Mouse (Mus musculus): Measurements from ENCODE around the gene Gm49673. TPM values are rescaled to one million over a fixed set of nuclear protein-coding genes. Genes with fewer than 3 reads are reported as not detected.
"Not testable (repeated sequence)": the region's sequence is repeated elsewhere in the genome, so short reads cannot be mapped to it uniquely, and the experiment has no call there.

Gm49673 gene
- total and polyA plus RNA-seq, 3 experiments, result not detected

- not testable (repeated sequence) for H3K4me1 ChIP-seq (ENCODE audit: insufficient read depth, low read depth, low read length); H3K27me3 ChIP-seq (ENCODE audit: insufficient read depth, low read length); H3K4me3 ChIP-seq (ENCODE audit: low read depth, low read length); H3K36me3 ChIP-seq (replicated peaks); H3K9me3 ChIP-seq (replicated peaks); ATAC-seq (ENCODE audit: extremely low read depth, insufficient number of reproducible peaks, low FRiP score, poor library complexity, severe bottlenecking); DNase-seq (ENCODE audit: low spot score)
Measured at GRCm38 (mm10) chr17:8155010-8155409, 7.4 kb upstream of the Gm49673 start.

GRCm38 (mm10) chr17:8146931-8147330, 657 bp downstream of the Gm49673 start:
- H3K27me3 ChIP-seq (ENCODE audit: insufficient read depth, low read length); H3K9me3 ChIP-seq (replicated peaks); H3K36me3 ChIP-seq (replicated peaks); H3K4me1 ChIP-seq (ENCODE audit: insufficient read depth, low read depth, low read length); DNase-seq (ENCODE audit: low spot score); ATAC-seq (ENCODE audit: extremely low read depth, insufficient number of reproducible peaks, low FRiP score, poor library complexity, severe bottlenecking); H3K4me3 ChIP-seq (ENCODE audit: low read depth, low read length): not testable (repeated sequence)

- not testable (repeated sequence) for H3K9me3 ChIP-seq (replicated peaks); H3K4me1 ChIP-seq (ENCODE audit: insufficient read depth, low read depth, low read length); ATAC-seq (ENCODE audit: extremely low read depth, insufficient number of reproducible peaks, low FRiP score, poor library complexity, severe bottlenecking); H3K4me3 ChIP-seq (ENCODE audit: low read depth, low read length); H3K36me3 ChIP-seq (replicated peaks); H3K27me3 ChIP-seq (ENCODE audit: insufficient read depth, low read length); DNase-seq (ENCODE audit: low spot score)
Measured at GRCm38 (mm10) chr17:8143802-8144673, 3.5 kb downstream of the Gm49673 start.

GRCm38 (mm10) chr17:8140210-8140609, 7.4 kb downstream of the Gm49673 start:
- not testable (repeated sequence) for ATAC-seq (ENCODE audit: extremely low read depth, insufficient number of reproducible peaks, low FRiP score, poor library complexity, severe bottlenecking); H3K9me3 ChIP-seq (replicated peaks); H3K4me1 ChIP-seq (ENCODE audit: insufficient read depth, low read depth, low read length); H3K4me3 ChIP-seq (ENCODE audit: low read depth, low read length); H3K36me3 ChIP-seq (replicated peaks); H3K27me3 ChIP-seq (ENCODE audit: insufficient read depth, low read length); DNase-seq (ENCODE audit: low spot score)

GRCm38 (mm10) chr17:8138116-8138515, 9.5 kb downstream of the Gm49673 start:
- H3K36me3 ChIP-seq (replicated peaks); DNase-seq (ENCODE audit: low spot score); H3K4me1 ChIP-seq (ENCODE audit: insufficient read depth, low read depth, low read length); H3K27me3 ChIP-seq (ENCODE audit: insufficient read depth, low read length); ATAC-seq (ENCODE audit: extremely low read depth, insufficient number of reproducible peaks, low FRiP score, poor library complexity, severe bottlenecking); H3K4me3 ChIP-seq (ENCODE audit: low read depth, low read length); H3K9me3 ChIP-seq (replicated peaks): not testable (repeated sequence)

- H3K4me3 ChIP-seq (ENCODE audit: low read depth, low read length); H3K4me1 ChIP-seq (ENCODE audit: insufficient read depth, low read depth, low read length); H3K36me3 ChIP-seq (replicated peaks); ATAC-seq (ENCODE audit: extremely low read depth, insufficient number of reproducible peaks, low FRiP score, poor library complexity, severe bottlenecking); H3K9me3 ChIP-seq (replicated peaks); H3K27me3 ChIP-seq (ENCODE audit: insufficient read depth, low read length); DNase-seq (ENCODE audit: low spot score): not testable (repeated sequence)
Measured at GRCm38 (mm10) chr17:8130849-8131248, 16.7 kb downstream of the Gm49673 start.

GRCm38 (mm10) chr17:8129578-8129977, 18.0 kb downstream of the Gm49673 start:
- not testable (repeated sequence) for H3K27me3 ChIP-seq (ENCODE audit: insufficient read depth, low read length)

GRCm38 (mm10) chr17:8128326-8128993, 19.1 kb downstream of the Gm49673 start:
- DNase-seq (ENCODE audit: low spot score); ATAC-seq (ENCODE audit: extremely low read depth, insufficient number of reproducible peaks, low FRiP score, poor library complexity, severe bottlenecking); H3K36me3 ChIP-seq (replicated peaks); H3K4me1 ChIP-seq (ENCODE audit: insufficient read depth, low read depth, low read length); H3K4me3 ChIP-seq (ENCODE audit: low read depth, low read length); H3K27me3 ChIP-seq (ENCODE audit: insufficient read depth, low read length); H3K9me3 ChIP-seq (replicated peaks): not testable (repeated sequence)

More at GRCm38 (mm10) chr17:8129578-8129977, 18.0 kb downstream of the Gm49673 start:
- not testable (repeated sequence) for H3K9me3 ChIP-seq (replicated peaks); ATAC-seq (ENCODE audit: extremely low read depth, insufficient number of reproducible peaks, low FRiP score, poor library complexity, severe bottlenecking); H3K4me3 ChIP-seq (ENCODE audit: low read depth, low read length); DNase-seq (ENCODE audit: low spot score); H3K36me3 ChIP-seq (replicated peaks); H3K4me1 ChIP-seq (ENCODE audit: insufficient read depth, low read depth, low read length)

GRCm38 (mm10) chr17:8124586-8124985, 23.0 kb downstream of the Gm49673 start:
- not testable (repeated sequence) for H3K9me3 ChIP-seq (replicated peaks); H3K27me3 ChIP-seq (ENCODE audit: insufficient read depth, low read length); ATAC-seq (ENCODE audit: extremely low read depth, insufficient number of reproducible peaks, low FRiP score, poor library complexity, severe bottlenecking); H3K36me3 ChIP-seq (replicated peaks); H3K4me3 ChIP-seq (ENCODE audit: low read depth, low read length); DNase-seq (ENCODE audit: low spot score); H3K4me1 ChIP-seq (ENCODE audit: insufficient read depth, low read depth, low read length)

GRCm38 (mm10) chr17:8122974-8123373, 24.6 kb downstream of the Gm49673 start:
- H3K9me3 ChIP-seq (replicated peaks); H3K4me3 ChIP-seq (ENCODE audit: low read depth, low read length); H3K36me3 ChIP-seq (replicated peaks); H3K27me3 ChIP-seq (ENCODE audit: insufficient read depth, low read length); H3K4me1 ChIP-seq (ENCODE audit: insufficient read depth, low read depth, low read length); ATAC-seq (ENCODE audit: extremely low read depth, insufficient number of reproducible peaks, low FRiP score, poor library complexity, severe bottlenecking); DNase-seq (ENCODE audit: low spot score): not testable (repeated sequence)

GRCm38 (mm10) chr17:8116928-8117327, 30.7 kb downstream of the Gm49673 start:
- H3K4me1 ChIP-seq (ENCODE audit: insufficient read depth, low read depth, low read length); H3K4me3 ChIP-seq (ENCODE audit: low read depth, low read length); H3K27me3 ChIP-seq (ENCODE audit: insufficient read depth, low read length); H3K36me3 ChIP-seq (replicated peaks); H3K9me3 ChIP-seq (replicated peaks); ATAC-seq (ENCODE audit: extremely low read depth, insufficient number of reproducible peaks, low FRiP score, poor library complexity, severe bottlenecking); DNase-seq (ENCODE audit: low spot score): not testable (repeated sequence)

- not testable (repeated sequence) for H3K36me3 ChIP-seq (replicated peaks); ATAC-seq (ENCODE audit: extremely low read depth, insufficient number of reproducible peaks, low FRiP score, poor library complexity, severe bottlenecking); H3K4me3 ChIP-seq (ENCODE audit: low read depth, low read length); H3K9me3 ChIP-seq (replicated peaks); H3K4me1 ChIP-seq (ENCODE audit: insufficient read depth, low read depth, low read length); H3K27me3 ChIP-seq (ENCODE audit: insufficient read depth, low read length); DNase-seq (ENCODE audit: low spot score)
Measured at GRCm38 (mm10) chr17:8116378-8116777, 31.2 kb downstream of the Gm49673 start.
